24 mouse cellular contexts compared by ENCODE assay signal in genomic region chr13:34018521-34018920, GRCm38 (mm10).
"Had no signal": no experiment of that assay in that cellular context is flagged by ENCODE, and none has a peak within 500 bp of the region (broad histone marks: within the 10 kb centered on the region; RNA-seq: fewer than 3 reads in every experiment).

No protein-coding gene starts in this region.

- H3K9me3 ChIP-seq: heart, embryonic 13.5 days; heart, embryonic 15.5 days; intestine, embryonic 15.5 days; limb, embryonic 10.5 days; limb, embryonic 12.5 days; liver, embryonic 13.5 days; liver, embryonic 15.5 days had no signal

- H3K27me3 ChIP-seq: heart, embryonic 13.5 days; heart, embryonic 15.5 days; intestine, embryonic 15.5 days; limb, embryonic 12.5 days; liver, embryonic 13.5 days; liver, embryonic 15.5 days had no signal

- DNase-seq: gastrocnemius, adult 2 months; gastrocnemius, postnatal 10 days; gastrocnemius, postnatal 25 days; heart, adult 2 months; heart, postnatal 4 days; kidney, adult 18-20 months; kidney, adult 8-10 months; kidney, postnatal 10 days; kidney, postnatal 25 days; kidney, postnatal 4 days; liver; liver, embryonic 13.5 days had no signal

- ATAC-seq: inflammation-experienced regulatory T-cells, adult 6 months; intestine, embryonic 15.5 days; intestine, postnatal 0 days had no signal

- H3K4me1 ChIP-seq: heart, embryonic 13.5 days; heart, embryonic 15.5 days; intestine, embryonic 15.5 days; limb, embryonic 10.5 days; limb, embryonic 12.5 days; liver, embryonic 13.5 days; liver, embryonic 15.5 days had no signal

- H3K9ac ChIP-seq: heart, embryonic 13.5 days; heart, embryonic 15.5 days; hindbrain, embryonic 14.5 days; intestine, embryonic 15.5 days; limb, embryonic 12.5 days; liver, embryonic 13.5 days; liver, embryonic 15.5 days had no signal

- H3K27ac ChIP-seq: gastrocnemius, adult 2 months; heart, adult 2 months; heart, embryonic 13.5 days; heart, embryonic 15.5 days; hindbrain, embryonic 14.5 days; intestine, embryonic 15.5 days; layer of hippocampus, adult 2 months; limb, embryonic 10.5 days; limb, embryonic 12.5 days; liver, embryonic 13.5 days; liver, embryonic 15.5 days had no signal

- H3K4me2 ChIP-seq: heart, embryonic 11.5 days; heart, embryonic 13.5 days; heart, embryonic 15.5 days; hindbrain, embryonic 14.5 days; intestine, embryonic 15.5 days; limb, embryonic 12.5 days; liver, embryonic 11.5 days; liver, embryonic 13.5 days; liver, embryonic 15.5 days had no signal

- H3K4me3 ChIP-seq: gastrocnemius, adult 2 months; heart, adult 2 months; heart, embryonic 13.5 days; heart, embryonic 15.5 days; intestine, embryonic 15.5 days; layer of hippocampus, adult 2 months; limb, embryonic 10.5 days; limb, embryonic 12.5 days; liver, embryonic 13.5 days; liver, embryonic 15.5 days had no signal
